Mouse (Mus musculus): ENCODE results near the gene Etfbkmt.

DNA sequence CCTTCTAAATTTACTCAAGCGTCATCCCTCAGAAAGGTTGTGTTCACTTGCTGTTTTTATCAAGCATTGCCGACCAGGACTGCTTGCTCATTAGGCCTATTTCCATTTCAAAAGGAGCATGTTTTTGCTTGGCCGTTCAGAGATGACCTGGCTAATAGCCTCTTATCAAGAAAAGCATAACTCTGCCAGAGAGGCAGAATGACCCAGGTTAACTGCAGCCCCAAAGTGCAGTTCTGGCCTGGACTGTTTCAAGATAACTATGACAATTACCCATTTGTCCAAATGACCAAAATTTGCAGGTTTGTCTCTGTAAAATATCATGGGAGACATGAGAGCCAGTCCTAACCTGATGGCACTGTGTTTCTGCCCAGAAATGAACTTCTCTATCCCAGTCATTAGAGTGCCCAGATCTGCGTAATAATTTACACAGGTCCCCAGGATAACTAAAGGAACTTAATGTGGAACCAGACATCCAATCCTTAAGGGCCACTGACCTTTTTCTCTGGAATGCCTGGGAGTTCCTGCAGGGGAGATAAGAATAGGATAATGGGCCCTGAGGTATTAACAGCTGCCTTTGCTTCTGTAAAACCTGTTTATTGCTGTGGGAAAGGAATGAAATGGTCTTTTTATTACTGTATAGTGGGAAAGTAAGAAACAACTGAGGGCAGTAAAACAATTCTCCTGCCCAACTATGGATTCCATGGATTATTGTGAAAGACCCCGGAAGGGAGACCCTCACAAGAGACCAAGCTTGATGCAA lies 5.1 kb upstream of the Etfbkmt start:
- no peak for TF ChIP-seq MAFK (IDR thresholded peaks at IDR 0.05; ENCODE audit: insufficient read depth, low read depth, low read length)
- no peak for TF ChIP-seq ZNF384 (IDR thresholded peaks at IDR 0.05; ENCODE audit: low read depth, low read length)
